Mouse (Mus musculus) 416B (cell line): ENCODE data around the gene Pes1.
A peak's percentile ranks its signal among the peaks of the same experiment; 100 is the strongest.

Experiments used
- DNase-seq: peaks from one replicate; pipeline ENCODE4 v3.0.0; 2011; ENCODE audit warnings: low read depth

The Pes1 gene

DNA sequence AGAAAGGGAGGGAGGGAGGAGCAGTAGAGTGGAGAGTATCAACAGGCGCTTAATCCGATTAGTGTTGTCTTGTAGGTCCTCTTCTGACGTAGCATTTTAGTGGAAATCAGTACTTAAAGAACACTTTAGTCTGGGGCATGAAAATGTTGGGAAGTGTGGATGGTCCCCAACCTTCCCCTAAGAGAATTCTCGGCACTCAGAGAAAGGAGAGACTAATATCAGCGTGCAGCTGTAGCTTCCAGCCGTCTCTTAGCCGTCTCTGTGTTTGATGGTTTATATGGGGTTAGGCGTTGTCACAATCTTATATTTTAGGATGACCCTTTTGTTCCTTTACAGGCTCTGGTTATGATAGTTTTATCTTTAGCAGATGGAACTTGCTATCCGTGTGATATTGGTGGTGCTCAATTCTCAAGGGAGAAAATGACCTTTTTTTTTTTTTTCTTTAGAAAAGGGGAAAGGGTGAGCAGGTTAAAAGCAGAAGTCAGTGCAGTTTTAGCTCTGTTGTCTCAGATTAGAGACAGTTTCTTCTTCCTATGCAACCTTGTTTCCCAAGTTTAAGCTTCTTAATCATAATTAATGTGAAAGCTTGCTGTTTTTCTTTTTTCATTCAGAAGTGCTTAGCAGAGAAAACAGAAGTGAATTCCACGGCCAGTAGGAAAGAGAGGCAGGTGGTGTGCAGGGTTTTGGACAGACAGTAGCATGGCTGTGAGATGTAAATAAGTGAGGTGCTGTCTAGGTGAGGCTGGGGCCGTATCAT is 819 bp downstream of the Pes1 start:
- no peak for DNase-seq

- DNase-seq = peak; percentile 37
These were observed 6.1 kb downstream of the Pes1 start for GRCm38 (mm10) chr11:3969837-3970236.

- DNase-seq = no peak
These were observed 6.6 kb downstream of the Pes1 start for GRCm38 (mm10) chr11:3970361-3970760.

GRCm38 (mm10) chr11:3973081-3973480 is 9.3 kb downstream of the Pes1 start:
- no peak for DNase-seq

DNA sequence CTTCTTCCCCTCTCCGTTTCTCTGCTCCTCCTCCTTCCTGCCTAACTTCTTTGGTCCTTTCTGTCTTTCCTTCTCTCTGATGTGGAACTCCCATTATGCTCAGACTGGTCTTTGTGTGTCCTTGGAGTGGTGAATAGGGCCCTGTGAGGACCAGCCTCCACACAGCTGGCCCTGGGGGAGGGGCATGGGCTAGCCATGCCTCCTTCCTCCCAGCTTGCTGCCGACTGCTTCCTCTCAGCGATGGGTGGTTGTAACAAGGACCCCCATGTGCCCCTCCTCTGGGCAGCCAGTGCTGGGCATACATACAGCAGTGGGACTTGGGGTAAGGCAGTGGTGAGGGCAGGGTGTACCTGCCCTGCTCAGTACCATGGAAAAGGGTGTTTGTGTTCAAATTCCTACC is 10.5 kb downstream of the Pes1 start:
- no peak for DNase-seq

DNA sequence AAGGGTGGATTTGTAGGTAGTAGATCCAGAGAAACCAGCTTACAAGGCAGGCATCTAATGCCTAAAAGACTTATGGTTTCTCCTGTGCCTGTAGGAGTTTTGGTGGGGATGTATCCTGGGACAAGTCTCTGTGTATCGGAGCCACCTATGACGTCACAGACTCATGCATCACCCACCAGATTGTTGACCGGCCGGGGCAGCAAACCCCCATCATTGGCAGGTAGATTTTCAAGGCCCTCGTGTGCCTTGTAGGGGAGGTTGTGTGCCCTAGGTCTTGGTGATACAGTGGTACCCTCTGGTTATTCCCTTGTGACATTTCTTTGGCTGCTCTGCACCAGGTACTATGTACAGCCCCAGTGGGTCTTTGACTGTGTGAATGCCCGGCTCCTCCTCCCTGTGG is 12.9 kb downstream of the Pes1 start, which contains the start of gene 4930556J24Rik:
Gene 4930556J24Rik, minus strand, starts transcription at position 101 of the 400 bp plus-strand sequence.
- DNase-seq = no peak

GRCm38 (mm10) chr11:3978421-3978820 is 14.6 kb downstream of the Pes1 start:
- DNase-seq = no peak

DNA sequence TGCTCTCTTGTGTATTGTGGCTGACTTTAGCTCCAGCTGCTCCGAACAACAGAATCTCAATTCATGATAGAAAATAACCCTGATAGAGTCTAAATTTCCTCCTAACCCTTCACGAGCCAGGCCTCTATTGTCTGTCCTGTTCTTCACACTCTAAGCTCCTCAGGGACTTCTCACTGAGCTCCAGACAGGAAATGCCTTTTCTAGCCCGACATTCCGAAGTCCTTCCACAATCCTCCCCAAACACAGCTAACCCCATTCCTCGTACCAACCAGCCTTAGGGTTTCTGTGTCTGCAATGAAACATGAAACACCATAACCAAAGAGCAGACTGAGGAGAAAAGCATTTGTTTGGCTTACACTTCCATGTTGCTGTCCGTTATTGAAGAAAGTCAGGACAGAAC is 17.8 kb downstream of the Pes1 start:
- no peak for DNase-seq

GRCm38 (mm10) chr11:3982275-3983209 is 18.8 kb downstream of the Pes1 start:
- no peak for DNase-seq

DNA sequence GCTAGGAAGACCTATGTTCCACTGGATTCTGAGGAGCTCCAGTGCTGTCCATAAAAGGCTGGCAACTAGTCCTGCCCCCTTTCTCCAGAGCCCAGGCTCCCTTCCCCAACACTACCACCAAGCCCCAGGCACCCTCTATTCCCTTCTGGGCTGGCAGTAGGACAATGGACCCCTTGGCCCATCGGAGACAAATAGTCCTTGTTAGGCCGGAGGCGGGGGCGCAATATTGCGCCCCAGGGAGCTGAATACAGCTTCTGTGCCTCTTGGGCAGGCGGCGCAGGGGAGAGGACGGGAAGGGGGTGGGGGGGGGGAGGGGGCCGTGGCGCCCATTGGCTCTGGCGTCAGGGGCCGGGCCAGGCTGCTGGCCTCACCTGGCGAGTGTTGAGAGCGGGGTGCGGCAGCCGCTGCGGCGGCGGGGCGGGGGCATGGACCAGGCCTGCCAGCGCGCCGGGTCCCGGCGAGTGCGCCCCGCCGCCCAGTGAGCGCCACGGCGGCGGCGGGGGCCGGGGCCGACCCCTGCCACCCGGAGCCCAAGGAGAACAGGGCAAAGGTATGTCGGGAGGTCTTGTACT is 19.6 kb downstream of the Pes1 start, which contains the start of gene Gal3st1:
Gene Gal3st1, plus strand, starts transcription at position 346 of the 572 bp plus-strand sequence.
- DNase-seq = no peak

GRCm38 (mm10) chr11:3983863-3984745 is 20.3 kb downstream of the Pes1 start:
- DNase-seq = no peak

GRCm38 (mm10) chr11:3989748-3990147 is 26.0 kb downstream of the Pes1 start:
- no peak for DNase-seq

DNA sequence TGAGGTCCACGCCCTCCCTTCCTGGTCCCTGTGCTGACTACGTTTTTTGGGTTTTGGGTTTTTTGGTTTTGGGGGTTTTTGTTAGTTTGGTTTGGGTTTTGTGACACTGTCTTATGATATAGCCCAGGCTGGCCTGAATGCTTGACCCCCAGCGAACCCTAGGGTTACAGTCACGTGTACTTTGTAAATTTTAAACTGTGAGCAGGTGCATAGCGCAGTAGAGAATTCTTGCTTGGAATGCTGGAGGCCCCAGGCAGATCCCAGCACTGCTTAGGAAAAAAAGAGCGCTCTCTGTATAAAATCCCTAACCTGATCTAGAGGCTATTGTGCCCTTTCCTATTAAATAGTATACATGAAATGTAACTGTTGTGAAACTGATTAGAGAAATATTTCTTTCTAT is 29.4 kb downstream of the Pes1 start:
- no peak for DNase-seq

- no peak for DNase-seq
These were observed 30.1 kb downstream of the Pes1 start for GRCm38 (mm10) chr11:3993914-3994313.

GRCm38 (mm10) chr11:3995511-3995910 is 31.7 kb downstream of the Pes1 start:
- DNase-seq = peak; percentile 20

DNA sequence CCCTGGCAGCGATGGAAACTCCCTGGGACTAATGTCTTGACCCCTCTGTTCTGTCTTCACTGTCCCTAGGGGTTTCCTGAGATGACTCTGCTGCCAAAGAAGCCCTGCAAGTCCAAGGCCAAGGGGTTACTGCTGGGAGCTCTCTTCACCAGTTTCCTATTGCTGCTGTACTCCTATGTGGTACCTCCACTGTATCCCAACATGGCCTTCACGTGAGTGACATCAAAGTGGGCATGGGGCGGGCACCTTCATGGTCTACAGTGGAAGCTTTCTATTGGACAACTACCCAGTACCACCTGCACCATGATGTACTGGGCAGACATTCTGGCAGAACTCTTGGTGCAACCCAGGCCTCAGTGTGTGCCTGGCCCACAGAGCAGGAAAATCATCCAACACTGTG is 33.1 kb downstream of the Pes1 start:
- DNase-seq = no peak

DNA sequence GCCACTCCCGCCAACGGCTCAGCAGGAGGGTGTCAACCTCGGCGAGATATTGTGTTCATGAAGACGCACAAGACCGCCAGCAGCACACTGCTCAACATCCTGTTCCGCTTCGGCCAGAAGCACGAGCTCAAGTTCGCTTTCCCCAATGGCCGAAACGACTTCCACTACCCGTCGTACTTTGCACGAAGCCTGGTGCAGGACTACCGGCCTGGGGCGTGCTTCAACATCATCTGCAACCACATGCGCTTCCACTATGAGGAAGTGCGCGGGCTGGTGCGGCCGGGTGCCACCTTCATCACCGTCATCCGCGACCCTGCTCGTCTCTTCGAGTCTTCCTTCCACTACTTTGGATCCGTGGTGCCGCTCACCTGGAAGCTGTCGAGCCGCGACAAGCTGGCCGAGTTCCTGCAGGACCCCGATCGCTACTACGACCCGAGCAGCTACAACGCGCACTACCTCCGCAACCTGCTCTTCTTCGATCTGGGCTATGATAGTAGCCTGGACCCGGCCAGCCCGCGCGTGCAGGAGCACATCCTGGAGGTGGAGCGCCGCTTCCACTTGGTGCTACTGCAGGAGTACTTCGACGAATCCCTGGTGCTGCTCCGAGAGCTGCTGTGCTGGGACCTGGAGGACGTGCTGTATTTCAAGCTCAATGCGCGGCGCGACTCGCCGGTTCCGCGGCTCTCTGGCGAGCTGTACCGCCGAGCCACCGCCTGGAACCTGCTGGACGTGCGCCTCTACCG is 34.4 kb downstream of the Pes1 start:
- DNase-seq = no peak

- DNase-seq = no peak
These were observed 35.8 kb downstream of the Pes1 start for GRCm38 (mm10) chr11:3999547-3999946.

DNA sequence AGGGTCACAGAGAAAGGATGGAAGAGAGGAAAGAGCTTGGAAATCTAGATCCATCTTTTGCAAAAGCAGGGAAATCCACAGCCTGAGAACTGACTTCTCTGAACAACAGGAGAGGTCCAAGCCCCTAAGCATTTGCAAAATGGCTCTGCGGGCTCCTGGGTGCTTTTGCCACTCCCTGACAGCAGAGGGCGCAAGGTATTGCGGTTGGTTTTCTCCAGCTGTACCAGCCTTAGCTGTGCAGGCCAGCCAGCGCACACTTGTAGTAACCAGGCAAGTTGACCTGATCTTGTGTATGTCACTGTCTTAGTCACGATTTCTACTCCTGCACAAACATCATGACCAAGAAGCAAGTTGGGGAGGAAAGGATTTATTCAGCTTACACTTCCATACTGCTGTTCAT is 37.8 kb downstream of the Pes1 start:
- peak; percentile 77 for DNase-seq

DNA sequence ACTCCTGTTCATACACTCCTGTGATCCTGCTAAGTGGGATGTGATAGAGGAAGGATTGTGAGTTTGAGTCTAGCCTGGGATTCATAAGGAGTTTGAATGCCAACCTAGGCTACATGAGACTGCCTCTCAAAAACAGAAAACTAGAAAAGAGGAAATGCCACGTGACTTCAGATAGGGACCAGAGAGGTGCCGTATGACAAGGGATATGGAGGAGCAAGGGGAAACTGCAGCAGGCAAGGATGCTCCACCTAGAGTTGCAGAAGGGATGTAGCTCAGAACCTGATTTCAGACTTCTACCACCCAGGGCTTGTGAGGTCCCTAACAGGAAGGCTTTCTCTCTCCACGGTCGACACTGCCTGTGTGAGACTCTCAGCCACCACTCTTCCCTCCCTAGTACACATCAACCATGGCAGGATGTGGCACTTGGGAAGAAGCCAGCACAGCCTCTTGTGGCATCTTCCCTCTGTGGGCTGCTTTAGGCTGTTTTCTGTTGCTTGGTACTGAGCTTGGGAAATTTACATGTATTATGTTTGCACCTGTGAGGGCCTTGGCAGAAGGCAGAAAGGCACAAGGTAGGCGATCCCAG is 41.5 kb downstream of the Pes1 start:
- DNase-seq = peak; percentile 58
